23 mouse cellular contexts compared by ENCODE assay signal in the genomic region with DNA sequence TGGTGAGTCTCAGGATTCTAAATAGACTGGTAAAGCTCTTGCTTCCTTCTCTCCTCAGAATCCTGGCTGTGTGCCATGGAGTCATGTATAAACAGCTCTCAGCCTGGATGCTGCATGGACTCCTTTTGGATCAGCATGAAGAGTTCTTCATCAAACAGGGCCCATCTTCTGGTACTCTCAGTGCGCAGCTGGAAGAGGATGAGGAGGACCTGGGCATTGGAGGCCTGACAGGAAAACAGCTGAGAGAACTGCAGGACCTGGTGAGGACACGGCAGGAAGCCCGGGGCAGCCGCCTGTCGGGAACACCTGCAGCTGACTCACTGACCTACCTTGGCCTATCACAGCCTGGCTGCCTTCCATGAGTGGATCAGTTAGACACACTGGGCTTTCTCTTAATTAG. TPM values are rescaled to one million over a fixed set of nuclear protein-coding genes. Genes with fewer than 3 reads are reported as not detected.
DNase-seq lines count a peak whose midpoint lies in the region; ATAC-seq and TF ChIP-seq lines count a peak whose summit lies in the region.
"Had no signal": no experiment of that assay in that cellular context is flagged by ENCODE, and none has a peak within 500 bp of the region (broad histone marks: within the 10 kb centered on the region; RNA-seq: fewer than 3 reads in every experiment).

No protein-coding gene starts in this region.

- no peaks in the 10 kb centered on the region for H3K27me3 ChIP-seq in forebrain, postnatal 0 days (ENCODE audit: insufficient read depth, low read length)
- H3K27me3 ChIP-seq in forebrain, embryonic 11.5 days (ENCODE audit: control insufficient read depth, insufficient read depth, low read length), result no peaks in the 10 kb centered on the region
- H3K27me3 ChIP-seq: forebrain, embryonic 12.5 days; heart, embryonic 12.5 days; limb, embryonic 13.5 days; neural tube, embryonic 12.5 days had no signal

- H3K36me3 ChIP-seq in forebrain, postnatal 0 days (ENCODE audit: insufficient read depth), result peaks cover 46% of the 10 kb centered on the region
- H3K36me3 ChIP-seq in forebrain, embryonic 11.5 days (ENCODE audit: control insufficient read depth, insufficient read depth, low read length), result peaks cover 14% of the 10 kb centered on the region

- no peaks in the 10 kb centered on the region for H3K9me3 ChIP-seq in forebrain, postnatal 0 days (ENCODE audit: low read length)
- no peaks in the 10 kb centered on the region for H3K9me3 ChIP-seq in forebrain, embryonic 11.5 days (ENCODE audit: control insufficient read depth, low read length)
- H3K9me3 ChIP-seq: embryonic facial prominence, embryonic 10.5 days; forebrain, embryonic 12.5 days; G1E; heart, embryonic 12.5 days; limb, embryonic 13.5 days; neural tube, embryonic 12.5 days had no signal

- peak; percentile 20 for DNase-seq in forebrain, postnatal 0 days
- no peak for DNase-seq in forebrain, embryonic 11.5 days (ENCODE audit: low spot score)
- peak; percentile 3 for DNase-seq in lung, postnatal 36 days
- no peak for DNase-seq in lung, adult 18-20 months
- peak; percentile 86 for DNase-seq in cerebellum, adult 11-12 months
- DNase-seq in cerebellum, postnatal 14 days, result peak; percentile 76 to 78
- DNase-seq in urinary bladder, postnatal 14 days (ENCODE audit: low spot score), result no peak
- DNase-seq in urinary bladder, adult 2 months (ENCODE audit: low spot score), result no peak
- DNase-seq: heart, postnatal 14 days; layer of hippocampus, postnatal 36 days; spleen, adult 18-20 months; thymus, postnatal 36 days had no signal

- no peak overlapping the region for H3K9ac ChIP-seq in forebrain, postnatal 0 days
- H3K9ac ChIP-seq in forebrain, embryonic 11.5 days (ENCODE audit: low read length), result no peak overlapping the region
- H3K9ac ChIP-seq: forebrain, embryonic 12.5 days; heart, embryonic 12.5 days; hindbrain, embryonic 14.5 days; limb, embryonic 13.5 days; liver, embryonic 14.5 days; neural tube, embryonic 12.5 days had no signal

- H3K4me3 ChIP-seq in forebrain, postnatal 0 days (ENCODE audit: low read depth, low read length), result no peak overlapping the region
- H3K4me3 ChIP-seq in forebrain, embryonic 11.5 days (ENCODE audit: low read depth, low read length), result no peak overlapping the region
- H3K4me3 ChIP-seq: embryonic facial prominence, embryonic 10.5 days; forebrain, embryonic 12.5 days; heart, embryonic 12.5 days; layer of hippocampus, adult 2 months; limb, embryonic 13.5 days; neural tube, embryonic 12.5 days had no signal

- H3K4me2 ChIP-seq in forebrain, postnatal 0 days (ENCODE audit: low read depth), result no peak overlapping the region
- no peak overlapping the region for H3K4me2 ChIP-seq in forebrain, embryonic 11.5 days (ENCODE audit: low read depth, low read length, severe bottlenecking)
- H3K4me2 ChIP-seq: forebrain, embryonic 12.5 days; heart, embryonic 12.5 days; hindbrain, embryonic 14.5 days; limb, embryonic 13.5 days; neural tube, embryonic 12.5 days had no signal

- H3K27ac ChIP-seq in forebrain, postnatal 0 days (ENCODE audit: low read depth, low read length), result no peak overlapping the region
- H3K27ac ChIP-seq in forebrain, embryonic 11.5 days (ENCODE audit: low read depth, low read length), result no peak overlapping the region
- H3K27ac ChIP-seq: embryonic facial prominence, embryonic 10.5 days; forebrain, embryonic 12.5 days; hindbrain, embryonic 14.5 days; kidney, postnatal 0 days; layer of hippocampus, adult 2 months; limb, embryonic 13.5 days; liver, embryonic 14.5 days; neural tube, embryonic 12.5 days had no signal

- no peak for TF ChIP-seq CTCF in forebrain, postnatal 0 days (IDR thresholded peaks at IDR 0.05; ENCODE audit: low read depth)

- no peak for ATAC-seq in forebrain, postnatal 0 days
- ATAC-seq in forebrain, embryonic 11.5 days (replicated peaks; ENCODE audit: low FRiP score), result no peak
- ATAC-seq: intestine, embryonic 16.5 days had no signal

- WGBS in forebrain, postnatal 0 days, result 80% methylated on average over 5 of the region's 5 CpGs
- 88% methylated on average over 5 of the region's 5 CpGs for WGBS in forebrain, embryonic 11.5 days

- H3K4me1 ChIP-seq in forebrain, postnatal 0 days (ENCODE audit: insufficient read depth), result no peaks in the 10 kb centered on the region
- no peaks in the 10 kb centered on the region for H3K4me1 ChIP-seq in forebrain, embryonic 11.5 days (replicated peaks; ENCODE audit: control insufficient read depth, insufficient read depth, low read length)
- H3K4me1 ChIP-seq: embryonic facial prominence, embryonic 10.5 days; forebrain, embryonic 12.5 days; heart, embryonic 12.5 days; limb, embryonic 13.5 days; neural tube, embryonic 12.5 days had no signal

RNA-seq across cellular contexts. Expression of a gene that starts 12.5 kb away (rescaled TPM):
- 7.4 and 8.0 TPM in 2 replicates for total RNA-seq in forebrain, postnatal 0 days (2014; rRNA removed)
- polyA plus RNA-seq in forebrain, postnatal 0 days (2015; fragmentation: Nextera tagmentation; extraction: Ambion mirVana), result 3.5 and 4.9 TPM in 2 replicates
- 15.4 and 15.6 TPM in 2 replicates for polyA plus RNA-seq in forebrain, embryonic 11.5 days (2014; fragmentation: Nextera tagmentation; extraction: Ambion mirVana)
- 6.6 and 9.4 TPM in 2 replicates for polyA plus RNA-seq in urinary bladder, adult 2 months (2012; rRNA removed)

RNA-seq across cellular contexts. Expression of a gene that starts 13.0 kb away (rescaled TPM):
- 26.1 and 29.7 TPM in 2 replicates for total RNA-seq in forebrain, postnatal 0 days (2014; rRNA removed)
- polyA plus RNA-seq in forebrain, postnatal 0 days (2015; fragmentation: Nextera tagmentation; extraction: Ambion mirVana), result 12.4 and 18.5 TPM in 2 replicates
- polyA plus RNA-seq in forebrain, embryonic 11.5 days (2014; fragmentation: Nextera tagmentation; extraction: Ambion mirVana), result 84.5 and 84.8 TPM in 2 replicates
- polyA plus RNA-seq in urinary bladder, adult 2 months (2012; rRNA removed), result 25.1 and 34.3 TPM in 2 replicates

RNA-seq across cellular contexts. Expression of a gene that starts 43.0 kb away (rescaled TPM):
- 8.6 and 12.0 TPM in 2 replicates for total RNA-seq in forebrain, postnatal 0 days (2014; rRNA removed)
- 13.2 and 16.3 TPM in 2 replicates for polyA plus RNA-seq in forebrain, postnatal 0 days (2015; fragmentation: Nextera tagmentation; extraction: Ambion mirVana)
- 20.2 and 23.3 TPM in 2 replicates for polyA plus RNA-seq in forebrain, embryonic 11.5 days (2014; fragmentation: Nextera tagmentation; extraction: Ambion mirVana)
- 7.9 and 8.9 TPM in 2 replicates for polyA plus RNA-seq in urinary bladder, adult 2 months (2012; rRNA removed)

RNA-seq across cellular contexts. Expression of a gene that starts 43.2 kb away (rescaled TPM):
- 21.8 and 24.2 TPM in 2 replicates for total RNA-seq in forebrain, postnatal 0 days (2014; rRNA removed)
- polyA plus RNA-seq in forebrain, postnatal 0 days (2015; fragmentation: Nextera tagmentation; extraction: Ambion mirVana), result 19.4 and 23.4 TPM in 2 replicates
- polyA plus RNA-seq in forebrain, embryonic 11.5 days (2014; fragmentation: Nextera tagmentation; extraction: Ambion mirVana), result 28.7 and 33.2 TPM in 2 replicates
- polyA plus RNA-seq in urinary bladder, adult 2 months (2012; rRNA removed), result 10.2 and 12.4 TPM in 2 replicates

Comparison
In these comparisons a context has a peak if more than half of its experiments do, and no peak if none do; other contexts are left out.
1. DNase-seq: peak in forebrain, postnatal 0 days (single experiment), lung, postnatal 36 days (single experiment), cerebellum, adult 11-12 months (single experiment) and cerebellum, postnatal 14 days (2 of 2); none in forebrain, embryonic 11.5 days (single experiment), lung, adult 18-20 months (0 of 2), urinary bladder, postnatal 14 days (single experiment) and urinary bladder, adult 2 months (single experiment).